Mouse (Mus musculus): Measurements from ENCODE around the gene Cerk.
"Not testable (repeated sequence)": the region's sequence is repeated elsewhere in the genome, so short reads cannot be mapped to it uniquely, and the experiment has no call there.

Cerk gene

GRCm38 (mm10) chr15:86181941-86182439 lies 4.0 kb downstream of the Cerk start:
- peak; percentile 41 for DNase-seq (ENCODE audit: low read depth)

DNA sequence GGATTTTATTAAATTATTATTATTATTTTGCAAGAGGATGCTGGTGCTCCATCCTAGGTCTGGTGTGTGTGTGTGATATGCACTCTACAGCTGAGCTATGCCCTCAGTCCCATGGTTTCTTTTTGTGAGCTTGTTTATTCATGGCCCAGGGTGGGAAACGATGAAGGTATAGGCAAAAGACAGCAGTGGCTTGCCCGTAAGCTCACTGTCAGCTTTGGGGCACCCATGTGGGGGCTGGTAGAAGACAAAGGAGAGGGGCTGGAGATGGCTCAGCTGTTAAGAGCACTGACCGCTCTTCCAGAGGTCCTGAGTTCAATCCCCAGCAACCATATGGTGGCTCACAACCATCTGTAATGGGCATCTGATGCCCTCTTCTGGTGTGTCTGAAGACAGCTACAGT lies 4.6 kb downstream of the Cerk start:
- DNase-seq (ENCODE audit: low read depth) = not testable (repeated sequence)

- no peak for DNase-seq (ENCODE audit: low read depth)
These were observed 5.5 kb downstream of the Cerk start for GRCm38 (mm10) chr15:86180427-86180826.

DNA sequence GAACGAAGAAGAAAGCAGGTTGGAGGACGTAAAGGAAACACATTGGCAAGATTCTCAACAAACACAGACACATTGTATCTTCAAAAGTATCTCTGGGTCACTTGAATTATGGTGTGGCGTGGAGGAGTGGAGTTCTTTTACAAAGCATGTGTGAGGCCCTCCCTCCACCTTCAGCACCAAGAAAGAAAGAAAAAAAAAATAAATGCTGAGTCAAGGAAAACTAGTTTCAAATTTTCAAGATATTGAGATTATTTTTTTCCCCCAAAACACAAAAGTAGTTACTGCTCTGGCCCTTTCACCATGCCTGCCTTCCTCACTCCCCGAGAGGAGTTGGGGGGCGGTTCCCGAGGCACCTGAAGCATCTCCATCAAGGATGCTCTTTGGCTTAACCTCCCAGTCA lies 7.3 kb downstream of the Cerk start:
- no peak for DNase-seq (ENCODE audit: low read depth)

- not testable (repeated sequence) for DNase-seq (ENCODE audit: low read depth)
These were observed 8.2 kb downstream of the Cerk start for GRCm38 (mm10) chr15:86177703-86178251.

DNA sequence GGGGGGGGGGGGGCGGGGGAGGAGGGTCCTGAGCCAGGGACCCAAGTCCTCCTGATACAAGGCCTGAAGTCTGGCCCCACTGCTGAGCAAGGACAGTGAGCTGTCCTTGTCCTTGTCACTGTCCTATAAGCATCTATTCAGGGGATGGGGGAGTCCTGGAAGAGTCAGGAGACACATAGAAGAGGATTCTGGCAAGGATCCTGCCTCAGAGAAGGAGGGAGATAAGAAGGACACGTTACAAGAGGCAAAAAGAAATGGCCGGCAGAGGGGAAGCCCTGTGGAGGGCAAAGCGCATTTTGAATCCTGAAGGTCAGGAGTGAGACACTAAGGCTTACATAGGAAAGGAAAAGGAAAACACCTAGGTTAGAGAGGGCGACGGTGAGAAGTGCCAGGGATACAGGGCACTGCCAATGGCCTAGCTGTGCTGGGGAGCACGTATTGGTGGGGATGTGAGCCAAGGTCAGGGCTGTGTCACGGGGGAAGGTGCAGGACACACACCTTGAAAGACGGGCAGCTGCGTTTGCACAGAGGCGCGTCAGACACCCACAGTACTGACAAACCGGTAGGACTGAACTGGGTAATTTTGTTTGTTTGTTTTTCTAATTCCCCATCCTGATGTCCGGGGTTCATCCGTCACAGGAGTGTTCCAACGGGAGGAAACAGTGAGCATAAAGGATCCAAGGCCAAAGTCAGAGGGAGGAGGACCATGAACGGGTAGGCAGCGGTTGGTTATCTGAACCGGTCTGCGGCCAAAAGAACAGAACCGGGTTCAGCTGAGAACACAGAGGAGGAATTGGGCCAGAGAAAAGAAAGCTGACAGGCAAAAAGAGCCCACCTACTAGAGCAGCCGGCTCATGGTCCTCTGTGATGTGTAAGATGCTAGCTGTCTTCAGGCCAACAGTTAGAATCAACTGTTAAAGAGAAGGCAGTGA lies 8.9 kb downstream of the Cerk start:
- no peak for DNase-seq (ENCODE audit: low read depth)

DNA sequence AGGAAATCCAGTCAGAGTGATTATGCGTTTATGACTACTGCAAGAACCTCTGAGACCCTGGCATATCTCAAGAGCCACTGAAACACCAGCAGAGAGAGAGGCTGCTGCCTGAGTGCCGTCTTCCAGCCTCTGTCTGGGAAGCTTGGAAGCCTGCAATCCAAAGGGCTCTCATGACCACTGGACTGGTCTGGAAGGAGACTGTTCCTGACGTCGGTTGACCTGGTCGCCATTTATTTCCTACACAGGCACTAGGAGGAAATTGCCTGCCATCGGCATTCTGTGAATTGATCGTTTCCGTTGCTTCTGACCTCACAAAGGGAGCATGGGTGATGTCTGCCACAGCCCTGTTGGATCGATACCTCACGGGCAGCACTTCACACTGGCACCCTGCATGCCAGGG lies 9.8 kb downstream of the Cerk start:
- DNase-seq (ENCODE audit: low read depth) = no peak

GRCm38 (mm10) chr15:86175253-86176050 lies 10.5 kb downstream of the Cerk start:
- DNase-seq (ENCODE audit: low read depth) = no peak

- DNase-seq (ENCODE audit: low read depth) = peak; percentile 62
These were observed 12.6 kb downstream of the Cerk start for GRCm38 (mm10) chr15:86173136-86173985.

DNA sequence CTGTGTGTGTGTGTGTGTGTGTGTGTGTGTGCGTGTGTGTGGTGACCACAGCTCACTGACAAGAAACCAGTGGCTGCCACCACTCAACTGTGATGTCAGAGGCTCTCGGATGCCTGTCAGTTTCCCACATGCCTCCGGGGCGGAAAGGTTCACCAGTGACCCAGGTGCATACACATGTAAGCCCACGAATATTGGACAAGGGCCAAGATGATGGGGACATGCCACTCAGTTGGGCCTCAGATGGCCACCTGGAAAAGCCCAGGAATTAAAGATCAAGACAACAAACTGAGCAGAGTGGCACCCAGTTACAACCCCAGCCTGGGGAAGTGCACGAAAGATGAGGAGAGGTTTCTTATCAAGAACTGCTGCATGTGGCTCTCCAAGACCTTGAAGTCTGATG lies 13.4 kb downstream of the Cerk start:
- peak; percentile 46 for DNase-seq (ENCODE audit: low read depth)

- DNase-seq (ENCODE audit: low read depth) = no peak
These were observed 13.8 kb downstream of the Cerk start for GRCm38 (mm10) chr15:86172124-86172523.

GRCm38 (mm10) chr15:86171316-86171715 lies 14.6 kb downstream of the Cerk start:
- no peak for DNase-seq (ENCODE audit: low read depth)

DNA sequence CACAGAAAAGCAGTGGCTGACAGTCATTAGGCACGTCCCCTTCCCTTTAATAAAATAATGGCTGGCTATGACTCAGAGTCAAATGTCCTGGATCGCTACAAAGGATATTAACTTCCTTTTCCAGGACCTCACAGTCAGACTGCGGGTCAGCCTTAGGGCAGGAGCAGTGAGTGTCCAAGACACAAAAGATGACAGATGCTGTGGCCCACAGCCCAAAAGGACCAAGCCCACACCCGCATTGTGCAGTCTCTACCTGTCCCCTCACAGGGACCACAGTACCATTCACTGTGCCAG lies 16.2 kb downstream of the Cerk start:
- DNase-seq (ENCODE audit: low read depth) = no peak

- DNase-seq (ENCODE audit: low read depth) = no peak
These were observed 16.8 kb downstream of the Cerk start for GRCm38 (mm10) chr15:86168941-86169816.

- no peak for DNase-seq (ENCODE audit: low read depth)
These were observed 17.5 kb downstream of the Cerk start for GRCm38 (mm10) chr15:86168505-86168867.

DNA sequence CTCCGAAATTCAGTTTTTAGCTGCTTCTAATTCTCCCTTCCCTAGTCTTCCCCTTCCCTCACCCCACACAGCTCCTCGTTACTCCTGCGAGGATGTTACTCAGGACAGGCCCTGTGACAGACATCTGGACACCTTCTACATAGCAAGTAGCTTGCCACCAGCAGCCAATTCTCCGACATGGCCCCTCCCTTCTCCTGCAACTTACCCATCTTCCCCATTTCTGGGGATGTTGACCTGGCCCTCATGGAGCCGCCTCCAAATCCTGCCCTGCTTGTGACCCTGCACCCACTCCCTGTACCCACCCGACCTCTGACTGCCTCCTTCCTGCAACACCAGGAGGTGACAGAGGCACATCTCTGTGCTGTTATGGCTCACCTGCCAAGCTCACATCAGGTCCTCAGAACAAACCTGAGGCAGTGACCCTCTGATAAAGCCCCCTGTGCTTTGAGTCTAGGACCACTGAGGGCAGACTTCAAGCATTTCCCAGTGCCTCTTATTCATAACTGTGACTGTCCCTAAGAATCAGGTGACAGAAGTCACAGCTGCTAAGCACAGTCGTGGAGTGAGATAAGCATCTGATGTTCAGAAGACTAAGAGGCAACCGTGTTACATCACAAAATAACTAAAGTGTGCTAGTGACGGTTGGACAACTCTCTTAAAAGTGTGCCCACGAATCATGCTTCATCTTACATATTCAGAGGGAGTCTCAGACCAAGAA lies 18.0 kb downstream of the Cerk start:
- DNase-seq (ENCODE audit: low read depth) = peak; percentile 41

GRCm38 (mm10) chr15:86167032-86167655 lies 18.8 kb downstream of the Cerk start:
- no peak for DNase-seq (ENCODE audit: low read depth)

DNA sequence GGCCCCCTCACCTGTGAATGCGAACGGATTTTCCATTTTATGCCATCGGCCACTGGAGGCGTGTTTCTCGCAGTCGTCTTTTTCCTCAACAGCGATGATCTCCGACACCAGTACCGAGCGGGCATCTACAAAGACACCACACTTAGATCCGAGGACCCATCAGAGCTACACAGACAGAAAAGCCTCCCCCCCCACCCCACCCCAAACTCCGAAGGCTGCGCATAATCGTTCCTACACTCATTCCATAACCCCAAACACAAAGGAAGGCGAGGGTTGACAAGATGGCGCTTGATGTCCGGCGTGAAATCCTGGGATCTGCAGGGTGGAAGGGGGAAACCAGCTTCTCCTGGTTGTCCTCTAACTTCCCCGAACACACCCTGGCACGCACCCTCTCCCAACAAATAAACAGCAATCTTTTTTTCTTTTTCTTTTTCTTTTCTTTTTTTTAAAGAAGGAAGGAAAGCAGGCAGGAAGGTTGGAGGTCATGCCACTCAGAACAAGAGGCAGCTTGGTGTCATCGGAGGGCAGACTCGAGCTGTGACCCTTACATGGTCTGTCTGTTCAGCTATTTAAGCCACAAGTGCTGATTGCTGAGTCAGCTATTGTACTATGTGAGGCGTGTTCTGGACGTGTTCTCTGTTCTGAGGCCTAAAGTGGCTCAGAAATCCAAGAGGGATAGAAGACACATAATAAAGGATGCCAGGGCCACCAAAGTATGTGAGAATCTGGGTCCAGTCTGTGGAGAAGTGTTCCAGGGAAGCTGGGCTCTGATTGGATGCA lies 19.9 kb downstream of the Cerk start:
- DNase-seq (ENCODE audit: low read depth) = no peak
